26 mouse cellular contexts compared by ENCODE assay signal in genomic region chr14:21271472-21271871, GRCm38 (mm10).
DNase-seq lines count a peak whose midpoint lies in the region; ATAC-seq and TF ChIP-seq lines count a peak whose summit lies in the region.
"Had no signal": no experiment of that assay in that cellular context is flagged by ENCODE, and none has a peak within 500 bp of the region (broad histone marks: within the 10 kb centered on the region; RNA-seq: fewer than 3 reads in every experiment).

No protein-coding gene starts in this region.

- no peak for DNase-seq in intestine, embryonic 14.5 days (ENCODE audit: low spot score)
- DNase-seq in liver, postnatal 0 days, result no peak
- DNase-seq in liver, result no peak
- no peak for DNase-seq in kidney, postnatal 36 days
- DNase-seq in embryo, embryonic 9.5 days (ENCODE audit: extremely low spot score), result no peak
- DNase-seq: adrenal gland, adult 8-10 months; adrenal gland, postnatal 25 days; cerebellum, adult 11-12 months; cerebellum, adult 9-11 months; cerebellum, postnatal 25 days; gastrocnemius, postnatal 25 days; heart, adult 18-20 months; heart, postnatal 10 days; heart, postnatal 36 days had no signal

- 0 out of 2 replicates have a peak, but pooled peaks have one; percentile 27 for ATAC-seq in intestine, embryonic 14.5 days (replicated peaks; ENCODE audit: low FRiP score, low TSS enrichment, low read depth)
- ATAC-seq in intestine, postnatal 0 days, result no peak
- ATAC-seq in liver, postnatal 0 days, result peak; percentile 46
- peak; percentile 60 for ATAC-seq in stomach, embryonic 15.5 days (ENCODE audit: insufficient read depth, low FRiP score, low read depth)
- ATAC-seq: activated CD4-positive, CD25-positive, alpha-beta regulatory T cell, adult 4 months; forebrain, embryonic 15.5 days had no signal

- no peak overlapping the region for H3K4me3 ChIP-seq in intestine, embryonic 14.5 days (ENCODE audit: low read depth, low read length)
- no peak overlapping the region for H3K4me3 ChIP-seq in intestine, postnatal 0 days (ENCODE audit: low read depth, low read length)
- H3K4me3 ChIP-seq in liver, postnatal 0 days (ENCODE audit: low read depth, low read length), result no peak overlapping the region
- H3K4me3 ChIP-seq in stomach, embryonic 15.5 days (replicated peaks), result no peak overlapping the region
- H3K4me3 ChIP-seq: embryonic facial prominence, embryonic 10.5 days; embryonic facial prominence, embryonic 13.5 days; erythroblast, embryonic 14.5 days; forebrain, embryonic 12.5 days; forebrain, embryonic 15.5 days; heart, embryonic 12.5 days; heart, embryonic 15.5 days; hindbrain, embryonic 10.5 days; hindbrain, embryonic 13.5 days had no signal

- no peaks in the 10 kb centered on the region for H3K36me3 ChIP-seq in intestine, embryonic 14.5 days (ENCODE audit: control insufficient read depth, insufficient read depth, low read length)
- H3K36me3 ChIP-seq in intestine, postnatal 0 days (ENCODE audit: control insufficient read depth, insufficient read depth), result no peaks in the 10 kb centered on the region
- H3K36me3 ChIP-seq in liver, postnatal 0 days (replicated peaks; ENCODE audit: insufficient read depth, low read length), result no peaks in the 10 kb centered on the region
- no peaks in the 10 kb centered on the region for H3K36me3 ChIP-seq in stomach, embryonic 15.5 days
- H3K36me3 ChIP-seq: embryonic facial prominence, embryonic 10.5 days; embryonic facial prominence, embryonic 13.5 days; forebrain, embryonic 12.5 days; forebrain, embryonic 15.5 days; heart, embryonic 12.5 days; heart, embryonic 15.5 days; hindbrain, embryonic 10.5 days; hindbrain, embryonic 13.5 days had no signal

- H3K4me2 ChIP-seq in intestine, embryonic 14.5 days (ENCODE audit: low read length), result no peak overlapping the region
- H3K4me2 ChIP-seq in intestine, postnatal 0 days (replicated peaks; ENCODE audit: low read depth), result no peak overlapping the region
- no peak overlapping the region for H3K4me2 ChIP-seq in liver, postnatal 0 days (ENCODE audit: low read depth, low read length)
- H3K4me2 ChIP-seq in stomach, embryonic 15.5 days, result no peak overlapping the region
- H3K4me2 ChIP-seq: embryonic facial prominence, embryonic 13.5 days; forebrain, embryonic 12.5 days; forebrain, embryonic 15.5 days; heart, embryonic 12.5 days; heart, embryonic 15.5 days; hindbrain, embryonic 13.5 days had no signal

- no peak overlapping the region for H3K27ac ChIP-seq in intestine, embryonic 14.5 days (ENCODE audit: low read depth)
- no peak overlapping the region for H3K27ac ChIP-seq in intestine, postnatal 0 days (ENCODE audit: low read depth, low read length)
- no peak overlapping the region for H3K27ac ChIP-seq in liver, postnatal 0 days (ENCODE audit: low read depth)
- H3K27ac ChIP-seq in stomach, embryonic 15.5 days, result no peak overlapping the region
- H3K27ac ChIP-seq: embryonic facial prominence, embryonic 10.5 days; embryonic facial prominence, embryonic 13.5 days; forebrain, embryonic 12.5 days; forebrain, embryonic 15.5 days; heart, embryonic 15.5 days; hindbrain, embryonic 10.5 days; hindbrain, embryonic 13.5 days had no signal

- H3K27me3 ChIP-seq in intestine, embryonic 14.5 days (replicated peaks; ENCODE audit: control insufficient read depth, insufficient read depth, low read length), result no peaks in the 10 kb centered on the region
- H3K27me3 ChIP-seq in intestine, postnatal 0 days (replicated peaks; ENCODE audit: control insufficient read depth, insufficient read depth, low read length), result no peaks in the 10 kb centered on the region
- no peaks in the 10 kb centered on the region for H3K27me3 ChIP-seq in liver, postnatal 0 days (ENCODE audit: insufficient read depth, low read length)
- H3K27me3 ChIP-seq in stomach, embryonic 15.5 days (replicated peaks), result no peaks in the 10 kb centered on the region
- H3K27me3 ChIP-seq: embryonic facial prominence, embryonic 13.5 days; forebrain, embryonic 12.5 days; forebrain, embryonic 15.5 days; heart, embryonic 12.5 days; heart, embryonic 15.5 days; hindbrain, embryonic 13.5 days had no signal

- TF ChIP-seq EP300 in liver, postnatal 0 days (IDR thresholded peaks at IDR 0.05; ENCODE audit: low read depth), result no peak

- 70% methylated on average over 4 of the region's 4 CpGs for WGBS in intestine, embryonic 14.5 days
- 43% methylated on average over 4 of the region's 4 CpGs for WGBS in intestine, postnatal 0 days
- 59% methylated on average over 4 of the region's 4 CpGs for WGBS in liver, postnatal 0 days (ENCODE audit: insufficient replicate concordance)
- 63% methylated on average over 4 of the region's 4 CpGs for WGBS in stomach, embryonic 15.5 days

- no peak overlapping the region for H3K9ac ChIP-seq in intestine, embryonic 14.5 days (ENCODE audit: low read length)
- no peak overlapping the region for H3K9ac ChIP-seq in intestine, postnatal 0 days (ENCODE audit: low read depth, low read length)
- no peak overlapping the region for H3K9ac ChIP-seq in liver, postnatal 0 days (replicated peaks)
- no peak overlapping the region for H3K9ac ChIP-seq in stomach, embryonic 15.5 days
- H3K9ac ChIP-seq: embryonic facial prominence, embryonic 13.5 days; forebrain, embryonic 12.5 days; forebrain, embryonic 15.5 days; heart, embryonic 12.5 days; heart, embryonic 15.5 days; hindbrain, embryonic 13.5 days had no signal

- TF ChIP-seq CTCF in intestine, postnatal 0 days (IDR thresholded peaks at IDR 0.05; ENCODE audit: low read depth), result no peak
- no peak for TF ChIP-seq CTCF in liver, postnatal 0 days (IDR thresholded peaks at IDR 0.05; ENCODE audit: low read depth)

- H3K4me1 ChIP-seq in intestine, embryonic 14.5 days (replicated peaks; ENCODE audit: control insufficient read depth, insufficient read depth, low read length), result peaks cover 13% of the 10 kb centered on the region
- H3K4me1 ChIP-seq in intestine, postnatal 0 days (replicated peaks; ENCODE audit: control insufficient read depth, insufficient read depth, low read length), result no peaks in the 10 kb centered on the region
- peaks cover 5% of the 10 kb centered on the region; the same call in 1 of the 2 replicates for H3K4me1 ChIP-seq in liver, postnatal 0 days (ENCODE audit: insufficient read depth)
- H3K4me1 ChIP-seq in stomach, embryonic 15.5 days, result no peaks in the 10 kb centered on the region
- H3K4me1 ChIP-seq: hindbrain, embryonic 10.5 days had no signal

- no peaks in the 10 kb centered on the region for H3K9me3 ChIP-seq in intestine, embryonic 14.5 days (ENCODE audit: control insufficient read depth, low read length)
- no peaks in the 10 kb centered on the region for H3K9me3 ChIP-seq in intestine, postnatal 0 days (ENCODE audit: control insufficient read depth)
- no peaks in the 10 kb centered on the region for H3K9me3 ChIP-seq in liver, postnatal 0 days (ENCODE audit: low read length)
- H3K9me3 ChIP-seq in stomach, embryonic 15.5 days, result no peaks in the 10 kb centered on the region
- H3K9me3 ChIP-seq: embryonic facial prominence, embryonic 10.5 days; embryonic facial prominence, embryonic 13.5 days; forebrain, embryonic 12.5 days; forebrain, embryonic 15.5 days; heart, embryonic 12.5 days; heart, embryonic 15.5 days; hindbrain, embryonic 10.5 days; hindbrain, embryonic 13.5 days had no signal
